Mouse (Mus musculus) kidney, embryonic 16.5 days (tissue): ENCODE measurements around the gene Gm16181. TPM values are rescaled to one million over a fixed set of nuclear protein-coding genes. Genes with fewer than 3 reads are reported as not detected.
A peak's percentile ranks its signal among the peaks of the same experiment; 100 is the strongest.

ENCODE experiments used
- ATAC-seq: fragments of 200-750 bp; cut with Nextera tagmentation; 2 replicates; pipeline ENCODE4 v1.8.0; 2017; ENCODE audit warnings: moderate TSS enrichment; ENCODE audit not compliant: low FRiP score, low TSS enrichment
- H3K27ac ChIP-seq: fragments of 300-500 bp; sonication (generic); 2 replicates; pipeline ENCODE4 v1.5.1; 2014; ENCODE audit warnings: low read length
- H3K27me3 ChIP-seq: fragments of 300-500 bp; sonication (generic); 2 replicates; pipeline ENCODE4 v1.6.1; 2014; ENCODE audit warnings: low read length, control low read depth, mixed read lengths; ENCODE audit not compliant: insufficient read depth
- H3K36me3 ChIP-seq: fragments of 300-500 bp; sonication (generic); 2 replicates; pipeline ENCODE4 v1.6.1; 2014; ENCODE audit warnings: low read length, control low read depth, mixed read lengths; ENCODE audit not compliant: insufficient read depth
- H3K4me1 ChIP-seq: fragments of 300-500 bp; sonication (generic); 2 replicates; pipeline ENCODE4 v1.6.1; 2014; ENCODE audit warnings: low read length, control low read depth, mixed read lengths; ENCODE audit not compliant: insufficient read depth
- H3K4me2 ChIP-seq: fragments of 300-500 bp; sonication (generic); replicated peaks from 2 replicates; pipeline ENCODE4 v1.6.1; 2014; ENCODE audit warnings: low read depth, low read length
- H3K4me3 ChIP-seq: fragments of 300-500 bp; sonication (generic); 2 replicates; pipeline ENCODE4 v1.5.1; 2014; ENCODE audit warnings: mild to moderate bottlenecking, low read length
- H3K9ac ChIP-seq: fragments of 300-500 bp; sonication (generic); replicated peaks from 2 replicates; pipeline ENCODE4 v1.6.1; 2014; ENCODE audit warnings: low read length
- H3K9me3 ChIP-seq: fragments of 300-500 bp; sonication (generic); 2 replicates; pipeline ENCODE4 v1.6.1; 2016; ENCODE audit warnings: low read length, control low read depth
- WGBS: fragments of 180-500 bp; shearing (Covaris S2); extraction: QIAGEN DNeasy Blood & Tissue Kit; methylation state at CpG from one replicate; pipeline ENCODE4 v1.1.7; 2014; 5-methylcytosine and 5-hydroxymethylcytosine counted together
- microRNA-seq: library from miRNA; unstranded; fragments of <30 nt; microRNA quantifications from one replicate; pipeline ENCODE4, GENCODE M21; 2016
- polyA plus RNA-seq: library from polyadenylated mRNA; unstranded; fragments of >200 nt; fragmentation: Nextera tagmentation; extraction: Ambion mirVana; gene quantifications from 2 replicates; pipeline ENCODE4 v1.2.1, GENCODE M21; 2015

Gene Gm16181
- polyA plus RNA-seq, 1 experiment from 2014 or later = 0.56 TPM

DNA sequence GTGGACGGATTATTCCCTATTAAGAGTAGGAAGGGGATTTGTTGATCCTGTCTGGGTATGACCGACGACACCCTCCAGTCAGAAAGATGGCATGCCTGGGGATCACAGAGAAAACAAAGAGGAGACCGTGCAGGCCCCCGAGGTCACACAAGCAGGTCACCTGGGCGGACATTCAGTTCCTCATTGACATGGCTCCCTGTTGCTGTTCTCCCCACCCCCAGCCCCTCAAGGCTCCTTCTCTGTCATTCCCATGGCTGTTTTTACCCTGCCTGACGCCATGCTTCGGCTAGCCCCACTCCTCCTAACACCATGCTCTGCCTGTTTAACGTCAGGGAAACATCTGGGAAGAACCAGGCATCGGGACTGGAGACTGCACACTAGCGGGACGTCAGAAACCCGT is 41.0 kb downstream of the Gm16181 start:
- Histone ChIP-seq H3K4me3 (no peak overlapping the region), H3K9ac (no peak overlapping the region), H3K4me2 (no peak overlapping the region), H3K36me3 (no peaks in the 10 kb centered on the region), H3K27me3 (peaks cover 21% of the 10 kb centered on the region; the same call in 1 of the 2 replicates), H3K9me3 (no peaks in the 10 kb centered on the region), H3K27ac (no peak overlapping the region), H3K4me1 (peaks cover 4% of the 10 kb centered on the region; the same call in 1 of the 2 replicates)
- ATAC-seq = no peak
- WGBS = 73% methylated on average over 13 of the region's 13 CpGs

DNA sequence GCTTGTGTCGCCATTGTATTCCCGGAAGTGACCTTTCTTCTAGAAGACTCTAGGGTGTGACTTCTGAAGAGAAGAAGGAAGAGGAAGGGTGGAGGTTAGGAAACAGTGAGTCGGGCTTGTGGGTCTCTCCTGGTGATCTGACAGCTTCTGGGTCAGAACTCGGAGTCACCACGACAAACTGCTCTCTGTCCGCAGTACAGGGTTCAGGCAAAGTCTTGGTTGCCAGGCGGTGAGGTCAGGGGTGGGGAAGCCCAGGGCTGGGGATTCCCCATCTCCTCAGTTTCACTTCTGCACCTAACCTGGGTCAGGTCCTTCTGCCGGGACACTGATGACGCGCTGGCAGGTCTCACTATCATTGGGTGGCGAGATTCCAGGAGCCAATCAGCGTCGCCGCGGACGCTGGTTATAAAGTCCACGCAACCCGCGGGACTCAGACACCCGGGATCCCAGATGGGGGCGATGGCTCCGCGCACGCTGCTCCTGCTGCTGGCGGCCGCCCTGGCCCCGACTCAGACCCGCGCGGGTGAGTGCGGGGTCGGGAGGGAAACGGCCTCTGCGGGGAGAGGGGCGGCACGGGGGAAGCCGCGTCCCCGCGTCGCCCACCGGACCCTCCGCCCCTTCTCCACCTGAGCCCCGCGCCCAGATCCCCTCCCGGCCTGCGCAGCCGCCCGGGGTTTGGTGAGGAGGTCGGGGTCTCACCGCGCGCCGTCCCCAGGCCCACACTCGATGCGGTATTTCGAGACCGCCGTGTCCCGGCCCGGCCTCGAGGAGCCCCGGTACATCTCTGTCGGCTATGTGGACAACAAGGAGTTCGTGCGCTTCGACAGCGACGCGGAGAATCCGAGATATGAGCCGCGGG is 42.3 kb downstream of the Gm16181 start, which contains the start of gene H2-D1:
H2-D1 (plus strand) TSS at position 67 of the 859 bp plus-strand sequence.
- ATAC-seq = peak; percentile 88
- H3K27me3 ChIP-seq = peaks cover 21% of the 10 kb centered on the region; the same call in 1 of the 2 replicates
- no peaks in the 10 kb centered on the region for H3K9me3 ChIP-seq
- no peak within 1 kb of the TSS for H3K27ac ChIP-seq
- H3K36me3 ChIP-seq = no peaks in the 10 kb centered on the region
- peak within 1 kb of the TSS; percentile 100 for H3K4me2 ChIP-seq
- peak within 1 kb of the TSS; percentile 73 for H3K9ac ChIP-seq
- H3K4me3 ChIP-seq = peak within 1 kb of the TSS; percentile 70
- WGBS = 1% methylated on average over 57 of the region's 73 CpGs
- H3K4me1 ChIP-seq = peaks cover 4% of the 10 kb centered on the region; the same call in 1 of the 2 replicates

DNA sequence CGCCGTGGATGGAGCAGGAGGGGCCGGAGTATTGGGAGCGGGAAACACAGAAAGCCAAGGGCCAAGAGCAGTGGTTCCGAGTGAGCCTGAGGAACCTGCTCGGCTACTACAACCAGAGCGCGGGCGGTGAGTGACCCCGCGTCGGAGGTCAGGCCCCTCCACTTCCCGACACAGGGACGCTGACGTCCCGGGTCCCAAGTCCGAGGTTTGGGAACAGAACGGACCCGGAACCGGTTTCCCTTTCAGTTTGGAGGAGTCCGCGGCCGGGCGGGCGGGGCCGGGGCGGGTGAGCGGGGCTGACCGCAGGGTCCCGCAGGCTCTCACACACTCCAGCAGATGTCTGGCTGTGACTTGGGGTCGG is 42.9 kb downstream of the Gm16181 start:
- peak overlapping the region; percentile 100 for H3K4me2 ChIP-seq
- H3K4me1 ChIP-seq = peaks cover 4% of the 10 kb centered on the region; the same call in 1 of the 2 replicates
- H3K4me3 ChIP-seq = peak overlapping the region; percentile 70
- H3K36me3 ChIP-seq = no peaks in the 10 kb centered on the region
- H3K27me3 ChIP-seq = peaks cover 21% of the 10 kb centered on the region; the same call in 1 of the 2 replicates
- H3K9ac ChIP-seq = peak overlapping the region; percentile 73
- WGBS = 2% methylated on average over 31 of the region's 31 CpGs
- ATAC-seq = peak; percentile 55
- H3K9me3 ChIP-seq = no peaks in the 10 kb centered on the region
- H3K27ac ChIP-seq = no peak overlapping the region

DNA sequence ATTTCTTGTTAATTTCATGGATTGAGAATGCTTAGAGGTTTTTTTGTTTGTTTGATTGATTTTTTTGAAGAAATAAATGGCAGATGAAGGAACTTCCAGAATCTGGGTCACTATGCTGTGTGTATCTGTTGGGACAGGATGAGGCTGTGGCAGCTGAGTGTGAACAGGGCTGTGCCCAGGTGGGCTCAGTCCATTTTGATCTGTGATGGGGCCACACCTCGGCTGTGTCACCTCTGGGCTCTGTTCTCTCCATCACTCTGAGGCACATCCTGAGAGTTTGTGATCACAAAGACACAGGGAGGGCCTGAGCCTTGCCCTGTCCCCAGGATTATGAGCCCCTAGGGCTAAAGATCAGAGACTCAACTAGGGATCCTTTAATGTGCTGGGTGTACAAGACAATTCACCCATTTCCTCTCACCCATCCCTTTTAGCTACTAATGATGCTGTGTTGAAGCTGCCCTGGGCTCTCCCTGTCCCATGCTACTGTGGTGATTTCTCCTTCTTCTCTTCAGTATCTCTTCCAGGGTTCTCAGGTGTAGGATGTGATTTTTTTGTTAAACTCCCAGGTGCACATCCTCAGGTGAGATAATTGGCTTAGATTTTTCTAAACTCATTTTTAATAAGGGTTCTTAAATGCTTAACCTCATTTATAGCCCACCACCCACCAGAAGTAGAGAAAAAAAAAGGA is 46.9 kb downstream of the Gm16181 start:
- H3K4me2 ChIP-seq = no peak overlapping the region
- no peak overlapping the region for H3K27ac ChIP-seq
- WGBS = 64% methylated on average over 1 of the region's 1 CpGs
- no peaks in the 10 kb centered on the region for H3K36me3 ChIP-seq
- H3K27me3 ChIP-seq = peaks cover 13% of the 10 kb centered on the region; the same call in 1 of the 2 replicates
- ATAC-seq = no peak
- H3K9ac ChIP-seq = no peak overlapping the region
- H3K4me3 ChIP-seq = no peak overlapping the region
- H3K9me3 ChIP-seq = no peaks in the 10 kb centered on the region
- H3K4me1 ChIP-seq = peaks cover 2% of the 10 kb centered on the region; the same call in 1 of the 2 replicates

DNA sequence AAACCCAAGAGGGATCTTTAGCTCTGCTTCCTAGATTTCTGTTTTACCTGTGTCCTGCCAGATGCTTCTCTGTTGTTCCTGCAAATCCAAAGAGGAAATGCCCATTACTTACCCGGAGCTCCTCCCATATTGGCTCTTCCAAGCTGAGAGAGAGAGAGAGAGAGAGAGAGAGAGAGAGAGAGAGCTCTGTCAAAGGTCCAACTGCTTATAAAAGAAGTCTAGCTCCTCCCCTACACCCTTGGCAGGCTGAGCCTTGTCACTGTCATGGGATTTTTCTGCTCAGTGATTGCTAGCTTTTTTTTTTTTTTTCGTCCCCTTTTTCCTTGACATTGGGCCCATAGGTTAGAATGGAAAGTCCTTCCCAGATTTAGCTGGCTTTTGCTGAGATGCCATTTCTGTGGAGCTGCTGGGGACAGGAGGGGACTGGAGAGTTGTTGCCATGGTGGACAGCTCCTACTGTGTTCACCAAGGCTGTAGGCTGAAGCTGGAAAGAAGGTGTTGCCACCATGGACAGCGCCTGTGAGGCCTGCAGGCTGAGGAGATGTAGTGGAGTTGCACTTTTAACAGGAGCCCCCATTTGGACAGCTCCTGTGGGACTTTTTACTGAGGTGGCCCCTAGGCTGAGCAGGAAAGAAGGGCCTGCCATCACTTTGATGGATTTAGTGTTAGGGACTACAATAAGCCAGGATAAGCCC is 49.2 kb downstream of the Gm16181 start:
- ATAC-seq = peak; percentile 67; the same call in 1 of the 2 replicates

DNA sequence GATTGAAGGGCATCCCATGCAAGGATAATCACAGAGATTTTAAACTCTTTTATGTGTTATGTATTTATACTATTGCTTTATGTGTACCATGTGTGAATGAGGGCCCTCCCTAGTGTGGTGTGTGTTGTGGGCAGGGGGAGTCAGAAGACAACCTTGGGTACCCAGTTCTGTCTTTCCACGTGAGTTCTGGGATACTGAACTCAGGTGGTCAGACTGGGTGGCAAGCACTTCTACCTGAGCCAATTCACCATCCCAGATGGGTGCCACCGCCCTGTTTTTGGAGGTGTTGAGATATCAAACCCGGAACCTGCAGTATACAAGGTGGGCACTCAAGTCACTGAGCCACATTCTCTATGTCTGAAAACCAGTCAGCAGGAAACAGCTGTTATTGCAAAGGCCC is 51.6 kb downstream of the Gm16181 start:
- Histone ChIP-seq H3K4me2 (no peak overlapping the region), H3K9ac (no peak overlapping the region), H3K36me3 (no peaks in the 10 kb centered on the region), H3K4me3 (no peak overlapping the region), H3K27me3 (peaks cover 11% of the 10 kb centered on the region), H3K27ac (no peak overlapping the region), H3K4me1 (no peaks in the 10 kb centered on the region), H3K9me3 (no peaks in the 10 kb centered on the region; the same call in 1 of the 2 replicates)
- ATAC-seq = no peak
- WGBS = 75% methylated on average over 3 of the region's 3 CpGs

More for the DNA sequence above, 49.2 kb downstream of the Gm16181 start:
- WGBS = 44% methylated on average over 3 of the region's 3 CpGs
- Histone ChIP-seq H3K9me3 (no peaks in the 10 kb centered on the region; the same call in 1 of the 2 replicates), H3K9ac (no peak overlapping the region), H3K27ac (no peak overlapping the region), H3K4me3 (no peak overlapping the region), H3K36me3 (no peaks in the 10 kb centered on the region), H3K27me3 (no peaks in the 10 kb centered on the region), H3K4me2 (no peak overlapping the region), H3K4me1 (no peaks in the 10 kb centered on the region)

Small RNA genes within 50 kb of the gene (microRNA-seq; reads per million reads assigned to microRNA genes)
- gene Mir6973a = not detected
- not detected for gene Mir6974
- gene Mir6975 = 1.6 reads per million, percentile 3 among the genes with 10 or more reads in this experiment
- not detected for gene Mir8094

Other genes with a start within 250 kb of the Gm16181 start
- 11.2 and 13.4 TPM in 2 replicates for gene Hspa1a, start 248.7 kb upstream of the Gm16181 start, polyA plus RNA-seq
- 1.0 and 1.3 TPM in 2 replicates for gene Hspa1l, start 248.1 kb upstream of the Gm16181 start, polyA plus RNA-seq
- gene Lsm2, start 239.0 kb upstream of the Gm16181 start, polyA plus RNA-seq = 206 and 230 TPM in 2 replicates
- 132 and 137 TPM in 2 replicates for gene Vars, start 219.8 kb upstream of the Gm16181 start, polyA plus RNA-seq
- gene Vwa7, start 204.3 kb upstream of the Gm16181 start, polyA plus RNA-seq = 0.21 and 0.31 TPM in 2 replicates
- 5.7 and 7.1 TPM in 2 replicates for gene Sapcd1, start 192.8 kb upstream of the Gm16181 start, polyA plus RNA-seq
- gene Msh5, start 174.1 kb upstream of the Gm16181 start, polyA plus RNA-seq = 4.5 and 6.9 TPM in 2 replicates
- 341 and 345 TPM in 2 replicates for gene Clic1, start 170.9 kb upstream of the Gm16181 start, polyA plus RNA-seq
- 375 and 376 TPM in 2 replicates for gene Ddah2, start 161.8 kb upstream of the Gm16181 start, polyA plus RNA-seq
- not detected in 2 replicates for gene Ly6g6c, start 155.4 kb upstream of the Gm16181 start, polyA plus RNA-seq
- 0.49 and 0.52 TPM in 2 replicates for gene Mpig6b, start 154.7 kb upstream of the Gm16181 start, polyA plus RNA-seq
- gene Ly6g6e, start 143.9 kb upstream of the Gm16181 start, polyA plus RNA-seq = 1.1 and 2.0 TPM in 2 replicates
- gene Ly6g6d, start 142.8 kb upstream of the Gm16181 start, polyA plus RNA-seq = 4.4 and 4.6 TPM in 2 replicates
- gene Ly6g6f, start 135.2 kb upstream of the Gm16181 start, polyA plus RNA-seq = 0.26 TPM in 1 of 2 replicates, not detected in the other
- 115 and 118 TPM in 2 replicates for gene Abhd16a, start 131.6 kb upstream of the Gm16181 start, polyA plus RNA-seq
- gene Ly6g5c, start 112.6 kb upstream of the Gm16181 start, polyA plus RNA-seq = not detected in 2 replicates
- 0.89 and 1.5 TPM in 2 replicates for gene Ly6g5b, start 105.4 kb upstream of the Gm16181 start, polyA plus RNA-seq
- gene Gpank1, start 99.4 kb upstream of the Gm16181 start, polyA plus RNA-seq = 22.3 and 23.7 TPM in 2 replicates
- gene Csnk2b, start 98.8 kb upstream of the Gm16181 start, polyA plus RNA-seq = 293 and 308 TPM in 2 replicates
- 8.5 and 12.0 TPM in 2 replicates for gene D17H6S53E, start 94.5 kb upstream of the Gm16181 start, polyA plus RNA-seq
- 22.2 and 27.5 TPM in 2 replicates for gene Apom, start 88.8 kb upstream of the Gm16181 start, polyA plus RNA-seq
- gene Bag6, start 85.7 kb upstream of the Gm16181 start, polyA plus RNA-seq = 56.4 TPM in 2 replicates
- 166 and 215 TPM in 2 replicates for gene Prrc2a, start 55.9 kb upstream of the Gm16181 start, polyA plus RNA-seq
- 8.3 and 9.2 TPM in 2 replicates for gene Aif1, start 44.8 kb upstream of the Gm16181 start, polyA plus RNA-seq
- gene Lst1, start 32.4 kb upstream of the Gm16181 start, polyA plus RNA-seq = 10.7 and 12.8 TPM in 2 replicates
- gene Ltb, start 26.4 kb upstream of the Gm16181 start, polyA plus RNA-seq = 0.66 and 1.2 TPM in 2 replicates
- gene Tnf, start 18.8 kb upstream of the Gm16181 start, polyA plus RNA-seq = 0.15 and 0.28 TPM in 2 replicates
- 0.13 TPM in 1 of 2 replicates, not detected in the other for gene Lta, start 15.5 kb upstream of the Gm16181 start, polyA plus RNA-seq
- gene Atp6v1g2, start 12.8 kb downstream of the Gm16181 start, polyA plus RNA-seq = 5.8 and 8.5 TPM in 2 replicates
- gene Nfkbil1, start 15.0 kb downstream of the Gm16181 start, polyA plus RNA-seq = 11.6 TPM in 2 replicates
- 553 and 556 TPM in 2 replicates for gene Ddx39b, start 20.9 kb downstream of the Gm16181 start, polyA plus RNA-seq
- 73.6 and 87.2 TPM in 2 replicates for gene H2-D1, start 41.9 kb downstream of the Gm16181 start, polyA plus RNA-seq
- not detected in 2 replicates for gene H2-Q1, start 99.6 kb downstream of the Gm16181 start, polyA plus RNA-seq
- 0.42 and 0.82 TPM in 2 replicates for gene H2-Q2, start 121.4 kb downstream of the Gm16181 start, polyA plus RNA-seq
- 4.3 and 4.4 TPM in 2 replicates for gene H2-Q4, start 158.8 kb downstream of the Gm16181 start, polyA plus RNA-seq
- 4.4 and 5.7 TPM in 2 replicates for gene H2-Q6, start 204.0 kb downstream of the Gm16181 start, polyA plus RNA-seq
- 13.7 and 15.2 TPM in 2 replicates for gene H2-Q7, start 218.3 kb downstream of the Gm16181 start, polyA plus RNA-seq
- 1.4 and 1.6 TPM in 2 replicates for gene H2-Q10, start 249.3 kb downstream of the Gm16181 start, polyA plus RNA-seq